Mouse (Mus musculus) gastrocnemius, adult 8-10 months (tissue): ENCODE data around the gene Srsf1. TPM values are rescaled to one million over a fixed set of nuclear protein-coding genes. Genes with fewer than 3 reads are reported as not detected.
A peak's percentile ranks its signal among the peaks of the same experiment; 100 is the strongest.

Experiments
- DNase-seq, 2 experiments: peaks; one replicate each; pipeline ENCODE4 v3.0.0; 2022; ENCODE audit warnings: low spot score in 2 of 2
- total RNA-seq, 4 experiments: library from RNA; stranded (reverse); gene quantifications; 2 replicates each; pipeline ENCODE4 v1.2.4; 2022

The Srsf1 gene
- total RNA-seq, result 10 to 100 TPM; 52.7 to 62.4 (median 59.0) TPM

DNA sequence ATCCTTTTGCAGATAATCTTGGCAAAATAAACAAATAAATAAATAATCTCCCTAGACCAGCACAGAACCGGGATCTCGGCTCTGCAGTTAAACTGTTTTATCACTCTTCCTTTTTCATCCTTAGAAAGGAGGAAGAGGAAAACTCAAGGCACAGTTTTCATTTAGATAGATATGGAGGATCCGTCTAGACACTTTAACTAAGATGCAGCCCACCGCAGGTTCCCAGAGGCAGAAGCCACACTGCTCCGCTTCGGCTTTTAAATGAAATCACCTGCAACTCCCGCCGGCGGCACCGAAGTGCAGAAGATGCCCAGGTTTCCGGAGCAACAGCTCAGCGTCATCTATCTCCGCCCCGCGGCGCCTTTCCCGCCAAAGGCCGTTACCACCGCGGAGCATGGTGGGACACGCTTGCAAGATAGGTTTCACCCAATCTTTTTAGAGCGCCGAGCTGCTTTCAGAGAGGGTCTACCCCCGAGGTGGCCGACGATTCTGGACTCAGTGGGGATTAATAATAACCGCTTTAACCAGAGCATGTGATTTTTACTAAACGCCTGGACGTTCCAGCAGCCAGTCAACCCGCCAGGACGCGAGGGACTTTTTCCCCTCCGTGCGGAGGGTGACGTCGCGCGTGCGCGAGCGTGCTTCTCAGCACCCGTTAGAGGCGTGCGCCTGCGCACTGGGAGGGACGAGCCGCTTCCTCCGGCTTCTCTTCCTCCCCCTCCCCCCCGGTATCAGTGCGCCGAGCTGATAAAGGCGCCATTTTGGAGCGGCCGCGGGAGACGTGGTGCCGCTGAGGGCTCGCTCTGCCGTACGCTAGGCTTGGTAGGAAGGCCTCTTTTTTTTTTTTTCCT lies at the start of gene Srsf1:
Gene Srsf1, plus strand, starts transcription at position 430 of the 851 bp plus-strand sequence.
- DNase-seq, result peak; percentile 95 to 97

DNA sequence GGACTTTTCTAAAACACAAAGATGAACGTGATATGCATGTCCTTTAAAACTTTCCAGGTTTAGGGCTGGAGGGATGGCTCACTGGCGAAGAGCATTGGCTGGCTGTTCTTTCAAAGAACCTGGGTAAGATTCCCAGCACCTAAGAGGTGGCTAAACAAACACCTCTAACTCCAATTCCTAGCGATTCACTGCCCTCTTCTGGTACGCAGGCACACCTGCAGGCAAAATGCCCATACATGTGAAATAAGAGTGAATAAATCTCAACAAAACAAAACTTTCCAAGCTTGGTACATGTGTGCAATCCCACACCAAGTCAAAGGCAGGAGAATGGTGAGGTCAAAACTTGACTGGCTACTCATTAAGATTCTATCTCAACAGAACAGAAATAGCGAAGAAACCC lies 47.4 kb upstream of the Srsf1 start:
- DNase-seq, result no peak

DNA sequence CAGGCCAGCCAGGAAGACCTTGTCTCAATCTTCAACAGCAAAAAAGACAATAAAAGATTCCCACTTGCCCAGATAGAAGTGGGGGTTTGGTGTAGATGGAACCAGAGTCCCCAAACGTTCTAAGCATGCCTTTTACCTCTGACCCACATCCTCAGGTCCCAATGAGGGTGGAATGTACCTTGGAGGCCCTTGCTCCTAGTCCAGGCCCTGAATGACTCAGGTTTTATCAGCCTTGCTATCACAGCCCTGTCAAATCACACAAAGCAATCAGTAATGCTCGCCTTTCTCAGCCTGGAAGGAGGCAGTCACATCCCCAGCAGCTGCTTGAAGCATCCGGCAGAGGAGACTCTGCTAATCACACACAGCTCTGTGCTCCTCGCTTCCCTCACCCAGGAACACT lies 44.4 kb upstream of the Srsf1 start:
- DNase-seq, result no peak

DNA sequence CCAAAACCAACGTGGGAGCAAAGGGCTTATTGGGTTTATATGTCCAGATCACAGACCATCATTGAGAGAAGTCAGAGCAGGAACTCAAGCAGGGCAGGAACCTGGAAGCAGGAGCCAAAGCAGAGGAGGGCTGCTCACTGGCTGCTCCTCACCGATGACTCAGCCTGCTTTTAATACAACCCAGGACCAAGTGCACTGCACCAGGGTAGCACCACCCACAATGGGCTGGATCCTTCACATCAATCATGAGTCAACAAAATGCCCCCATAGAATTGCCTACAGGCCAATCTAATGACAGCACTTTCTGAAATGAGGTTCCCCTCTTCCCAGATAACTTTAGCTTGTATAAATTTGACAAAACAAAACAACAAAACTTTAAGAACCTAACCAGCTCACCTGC lies 43.0 kb upstream of the Srsf1 start:
- DNase-seq, result no peak

DNA sequence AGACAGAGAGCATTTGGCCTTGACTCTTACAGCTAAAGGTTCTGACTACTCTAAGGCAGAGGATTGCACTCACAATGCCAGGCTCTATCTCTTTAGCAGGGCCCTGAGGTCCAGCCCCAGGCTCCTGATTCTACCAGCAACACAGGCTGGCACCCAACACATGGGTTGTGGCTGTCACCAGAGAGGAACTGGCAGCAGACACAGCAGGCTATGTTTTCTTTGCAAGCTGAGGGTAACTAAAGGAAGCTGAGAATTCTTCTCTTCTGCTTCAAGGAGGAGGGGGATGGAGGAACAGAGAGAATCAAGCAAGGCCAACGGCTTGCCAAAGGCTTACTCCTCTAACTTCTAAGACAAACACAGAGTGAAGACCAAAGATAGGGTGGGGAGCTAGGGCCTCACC lies 38.5 kb upstream of the Srsf1 start:
- no peak for DNase-seq

DNA sequence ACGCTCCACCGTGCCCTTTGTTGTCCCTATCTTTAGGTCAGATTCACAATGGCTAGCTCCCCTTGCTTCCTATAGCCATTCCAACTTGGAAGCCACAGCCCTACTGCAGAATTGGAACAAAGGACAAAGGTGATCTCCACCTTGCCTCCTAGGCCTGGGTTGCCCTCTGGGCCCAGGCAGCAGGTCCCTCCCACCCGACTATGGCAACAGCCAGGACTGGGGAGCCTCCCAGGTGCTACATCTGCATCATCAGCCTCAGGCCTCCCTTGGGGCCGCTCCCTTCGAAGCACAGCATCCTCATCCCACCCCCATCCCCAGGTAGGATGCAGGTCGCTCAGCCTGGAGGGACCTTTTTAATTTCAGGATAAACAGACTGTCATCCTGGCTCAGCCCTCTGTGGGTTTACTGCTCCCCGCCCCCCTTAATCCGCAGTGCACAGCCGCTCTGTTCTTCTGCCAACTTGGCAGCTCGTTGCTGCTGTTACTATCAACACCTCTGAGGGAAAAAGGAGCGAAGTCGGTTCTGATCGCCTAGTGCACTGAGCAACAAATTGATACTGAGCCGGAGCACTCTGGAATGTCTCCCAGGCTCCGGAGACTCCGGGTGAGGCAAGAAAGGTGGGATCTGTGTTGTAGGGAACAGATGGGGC lies 37.5 kb upstream of the Srsf1 start:
- no peak for DNase-seq

DNA sequence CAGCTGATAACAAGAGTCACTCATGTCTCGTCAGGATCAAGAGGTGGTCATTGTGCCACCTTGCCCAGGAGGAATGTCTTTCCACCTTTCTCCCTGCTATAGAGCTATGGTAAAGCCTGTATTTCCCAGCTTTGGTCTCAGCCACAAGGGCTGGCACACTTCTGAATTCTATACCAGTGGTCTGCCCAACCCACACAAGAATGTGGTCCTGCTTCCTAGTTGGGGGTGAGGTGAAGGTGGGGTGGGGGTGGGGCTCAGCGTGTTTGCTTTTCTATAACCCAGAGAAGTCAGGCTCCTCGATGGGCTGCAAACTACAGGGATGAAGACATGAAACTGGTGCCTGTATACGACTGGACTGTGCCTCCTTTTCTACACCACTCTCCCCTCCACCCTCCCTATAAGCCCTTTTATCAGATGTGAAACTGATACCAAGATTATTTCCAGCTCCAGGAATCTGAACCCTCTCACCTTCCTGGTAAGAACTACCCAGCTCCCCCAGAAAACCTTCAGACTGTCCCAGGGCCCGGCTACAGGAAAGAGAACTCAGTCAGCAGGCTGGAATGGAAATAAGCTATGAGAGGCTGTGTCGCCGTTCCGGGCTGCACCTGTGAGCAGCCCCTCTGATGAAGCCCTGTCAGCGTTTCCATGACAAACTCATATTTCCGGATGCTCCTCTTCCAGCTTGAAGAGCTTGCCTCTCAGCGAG lies 35.8 kb upstream of the Srsf1 start:
- DNase-seq, result no peak

DNA sequence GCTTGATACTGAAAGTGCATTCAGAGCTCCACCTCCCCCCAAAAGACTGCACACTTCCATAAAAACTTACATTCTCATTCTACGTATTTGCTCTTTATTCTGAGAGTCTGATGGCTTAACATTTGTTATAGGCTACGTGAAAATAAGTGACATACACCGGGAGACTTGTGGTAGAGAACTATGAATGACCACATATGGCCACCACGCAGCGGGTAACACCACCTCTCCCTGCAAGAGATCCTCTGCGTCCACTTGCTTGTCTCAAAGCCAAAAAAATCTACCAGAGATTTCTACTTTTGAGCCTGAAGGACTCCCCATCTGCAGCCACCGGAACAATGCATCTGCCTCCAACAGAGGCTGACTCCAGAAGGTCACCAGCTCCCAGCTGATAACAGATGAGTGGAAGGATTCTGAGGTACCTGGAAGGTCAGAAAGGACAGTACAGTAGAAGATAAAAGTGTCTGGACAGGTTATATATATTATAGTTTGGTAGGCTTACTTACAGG lies 35.2 kb upstream of the Srsf1 start:
- no peak for DNase-seq

DNA sequence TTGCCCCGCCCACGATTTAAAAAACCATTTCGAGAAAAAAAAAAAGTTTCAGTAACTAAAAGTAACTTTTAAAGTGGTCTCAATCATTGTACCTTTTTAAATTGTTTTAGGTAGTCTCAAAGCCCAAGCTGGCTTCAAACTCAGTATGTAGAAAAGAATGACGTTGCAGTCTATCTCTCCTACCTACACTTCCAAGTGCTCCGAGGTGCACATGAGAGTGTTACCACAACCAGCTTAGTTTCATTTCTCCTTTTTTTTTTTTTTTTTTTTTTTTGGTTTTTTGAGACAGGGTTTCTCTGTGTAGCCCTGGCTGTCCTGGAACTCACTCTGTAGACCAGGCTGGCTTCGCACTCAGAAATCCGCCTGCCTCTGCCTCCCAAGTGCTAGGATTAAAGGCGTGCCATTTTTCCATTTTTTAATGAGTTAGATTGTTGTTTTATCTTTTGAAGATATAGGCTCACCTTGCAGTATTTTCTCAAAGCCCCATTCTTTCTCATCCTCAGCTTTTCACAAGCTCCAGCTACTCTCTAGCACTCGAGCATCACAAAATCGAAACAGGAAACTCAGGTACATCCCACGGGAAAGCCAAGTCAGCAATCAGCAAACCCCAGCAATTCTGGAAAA lies 34.4 kb upstream of the Srsf1 start:
- DNase-seq, result no peak

DNA sequence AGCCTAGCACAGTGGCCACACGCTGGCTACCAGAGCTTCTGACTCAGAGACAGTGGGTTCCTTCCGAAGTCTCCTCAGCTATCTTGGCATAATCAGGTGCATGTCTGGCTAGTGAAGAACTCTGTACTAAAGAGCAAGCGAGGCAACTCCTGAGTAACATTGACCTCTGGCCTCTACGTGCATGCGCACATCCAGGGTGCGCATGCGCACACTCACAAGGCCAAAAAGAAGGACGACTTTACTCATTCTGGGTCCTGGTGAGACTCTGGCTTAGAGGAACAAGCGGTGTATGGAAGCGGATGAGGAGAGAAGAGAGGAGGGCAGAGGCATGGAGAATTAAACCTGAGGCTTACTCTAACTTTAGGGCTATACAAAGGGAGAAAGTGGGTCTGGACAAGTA lies 33.5 kb upstream of the Srsf1 start:
- DNase-seq, result no peak

DNA sequence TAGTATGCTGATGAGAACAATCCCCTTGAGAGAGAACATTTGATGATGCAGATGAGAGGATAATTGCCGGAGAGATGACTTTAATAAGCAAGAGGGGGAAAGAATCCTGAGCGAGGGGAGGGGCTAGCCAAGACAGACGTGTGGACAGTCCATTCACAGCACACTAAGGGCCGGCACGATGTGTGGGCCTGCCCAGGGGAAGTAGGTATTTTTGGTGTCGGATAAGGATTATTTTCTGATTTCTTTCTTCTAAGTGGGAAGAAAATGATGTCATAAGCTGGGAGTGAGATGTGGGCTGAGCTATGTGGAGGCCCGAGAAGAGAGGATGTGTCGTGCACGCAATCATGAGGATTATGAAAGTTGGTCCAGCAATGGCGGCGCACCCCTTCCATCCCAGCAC lies 32.0 kb upstream of the Srsf1 start:
- no peak for DNase-seq

DNA sequence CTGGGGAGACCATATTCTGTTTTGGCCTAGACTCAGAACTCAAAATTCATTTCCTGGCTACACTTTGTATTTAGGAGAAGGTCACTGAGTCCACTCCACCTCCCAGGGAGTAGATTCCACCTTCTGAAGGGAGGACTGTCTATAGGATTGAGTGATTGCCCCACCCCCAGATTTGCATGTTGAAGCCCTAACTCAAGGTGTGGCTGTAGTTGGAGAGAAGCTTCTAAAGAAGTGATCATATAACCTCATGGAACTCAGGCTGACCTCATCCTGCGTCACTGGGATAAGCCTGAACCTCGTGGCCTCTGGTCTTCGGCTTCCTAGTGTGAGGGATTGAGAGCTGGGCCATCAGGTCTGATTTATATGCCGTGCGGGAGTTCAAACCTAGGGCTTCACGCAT lies 31.4 kb upstream of the Srsf1 start:
- DNase-seq, result no peak

DNA sequence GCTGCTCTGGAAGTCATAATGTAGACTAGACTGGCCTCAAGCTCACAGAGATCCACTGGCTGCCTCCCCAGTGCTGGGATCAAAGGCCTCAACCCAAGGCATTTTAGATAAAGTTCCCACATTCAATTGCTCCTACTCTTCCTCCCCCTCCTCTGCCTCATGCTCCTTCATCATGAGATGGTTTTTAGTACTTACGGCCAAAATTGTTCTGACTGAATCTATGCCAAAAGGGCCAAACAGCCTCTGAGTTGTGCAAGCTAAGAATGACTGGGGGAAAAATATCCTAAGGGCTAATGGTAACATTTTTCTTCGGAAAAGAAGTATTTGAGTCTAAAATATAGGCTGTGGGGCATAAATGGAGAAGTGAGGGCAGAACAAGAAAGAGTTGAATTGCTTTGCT lies 23.2 kb upstream of the Srsf1 start:
- no peak for DNase-seq

DNA sequence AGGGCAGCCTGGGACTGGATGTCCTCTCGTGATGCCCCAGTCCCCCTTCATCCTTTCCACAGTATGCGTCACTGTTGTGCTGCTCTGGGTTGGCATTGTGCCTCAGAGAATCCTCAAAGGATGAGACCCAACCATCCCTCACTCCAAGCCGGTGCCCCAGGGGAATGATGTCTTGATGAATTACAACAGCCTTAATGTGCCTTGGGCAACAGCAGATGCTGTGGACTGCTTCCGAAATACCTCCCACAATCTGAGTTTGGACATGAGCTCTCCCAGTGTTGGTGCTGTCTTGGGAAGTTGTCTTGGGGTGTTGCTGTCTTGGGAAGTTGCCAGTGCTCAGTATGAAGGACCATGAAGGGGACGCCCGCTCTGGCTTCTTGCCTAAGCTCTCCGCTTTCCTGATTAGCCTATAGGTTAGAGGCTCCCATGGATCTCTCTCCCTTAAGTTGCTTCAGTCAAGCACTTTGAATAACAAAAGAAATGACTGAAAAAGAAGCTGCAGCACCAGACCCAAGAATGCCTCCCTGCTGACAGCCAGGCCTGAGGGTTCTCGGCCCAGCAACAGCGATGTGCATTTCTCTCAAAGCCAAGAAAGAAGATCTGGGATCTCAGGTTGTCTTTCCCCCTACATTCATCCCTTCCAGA lies 19.7 kb upstream of the Srsf1 start:
- no peak for DNase-seq

DNA sequence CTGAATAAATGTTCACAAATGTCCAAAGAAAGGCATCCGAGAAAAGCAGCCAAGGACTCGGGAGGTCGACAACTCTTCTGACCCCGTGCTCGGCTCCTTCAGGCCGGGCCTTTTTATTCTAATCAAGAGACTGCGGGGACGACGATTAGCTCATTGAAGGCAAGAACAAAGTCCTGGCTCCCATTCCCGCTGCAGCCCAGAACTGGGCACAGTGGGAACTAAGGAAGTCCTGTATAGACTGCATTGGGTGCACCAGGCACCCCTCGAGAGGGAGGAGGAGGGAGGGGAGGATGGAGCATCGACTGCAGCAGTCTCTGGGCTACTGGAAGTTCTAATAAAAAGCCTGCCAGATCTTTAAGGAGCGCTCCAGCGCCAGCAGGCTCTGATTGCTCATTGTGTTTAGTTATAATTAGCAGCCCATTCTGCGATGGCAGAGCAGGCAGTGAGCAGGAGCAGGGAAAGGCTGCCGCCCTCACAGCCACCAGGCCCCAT lies 18.9 kb upstream of the Srsf1 start:
- DNase-seq, result no peak

DNA sequence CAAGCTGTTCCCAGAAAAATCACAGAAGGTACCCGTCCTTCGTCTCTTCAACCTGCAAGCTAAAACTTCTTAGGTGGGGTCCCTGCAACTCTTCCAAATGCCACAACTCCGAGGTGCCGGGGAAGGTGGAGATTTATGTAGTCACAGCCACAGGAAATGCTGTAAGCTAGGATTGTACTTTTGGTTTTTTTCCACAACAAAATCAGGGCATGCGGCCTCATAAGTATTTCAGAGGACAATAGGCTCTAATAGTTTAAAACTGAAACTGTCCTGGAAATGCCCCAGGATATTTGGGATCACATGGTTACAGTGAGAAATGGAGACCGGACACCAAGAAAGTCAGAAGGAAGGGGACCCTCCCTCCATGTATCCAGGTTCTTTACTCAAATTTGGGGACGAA lies 17.0 kb upstream of the Srsf1 start:
- no peak for DNase-seq

DNA sequence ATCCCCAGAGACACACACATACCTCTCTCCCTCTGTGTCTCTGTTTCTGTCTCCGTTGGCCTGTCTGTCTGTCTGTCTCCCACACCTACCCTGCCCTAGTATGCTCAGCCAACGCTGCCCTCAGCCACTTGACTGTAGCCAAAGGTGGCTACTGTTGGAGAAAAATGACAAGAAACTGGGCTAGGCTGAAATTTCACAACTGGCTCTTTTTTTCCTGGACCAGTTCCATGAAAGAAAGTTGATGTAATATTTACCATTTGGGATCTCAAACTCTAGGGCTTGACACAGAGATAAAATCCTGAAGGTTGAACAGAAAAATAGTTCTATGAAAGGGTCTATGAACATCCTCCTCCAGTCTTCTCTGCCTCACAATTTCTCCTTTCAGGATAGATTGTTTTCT lies 16.3 kb upstream of the Srsf1 start:
- no peak for DNase-seq

DNA sequence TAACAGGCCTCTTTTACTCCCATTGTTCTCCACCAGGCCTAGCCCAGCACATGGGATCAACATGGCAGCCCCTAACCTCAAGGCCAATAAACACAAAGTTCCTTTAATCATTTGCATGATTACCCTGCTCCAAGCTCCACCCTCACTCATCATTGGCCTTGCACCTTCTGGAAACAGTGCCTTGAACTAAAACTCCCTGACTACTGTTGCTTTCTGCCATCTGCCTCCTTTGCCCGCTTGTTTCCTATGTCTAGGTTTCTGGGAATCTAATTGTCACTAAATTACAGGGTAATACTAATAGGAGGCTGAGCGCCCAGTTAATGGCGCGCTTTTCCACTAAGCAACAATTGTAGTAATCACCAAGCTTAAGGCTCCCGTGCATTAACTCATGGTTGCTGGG lies 15.4 kb upstream of the Srsf1 start:
- DNase-seq, result no peak

DNA sequence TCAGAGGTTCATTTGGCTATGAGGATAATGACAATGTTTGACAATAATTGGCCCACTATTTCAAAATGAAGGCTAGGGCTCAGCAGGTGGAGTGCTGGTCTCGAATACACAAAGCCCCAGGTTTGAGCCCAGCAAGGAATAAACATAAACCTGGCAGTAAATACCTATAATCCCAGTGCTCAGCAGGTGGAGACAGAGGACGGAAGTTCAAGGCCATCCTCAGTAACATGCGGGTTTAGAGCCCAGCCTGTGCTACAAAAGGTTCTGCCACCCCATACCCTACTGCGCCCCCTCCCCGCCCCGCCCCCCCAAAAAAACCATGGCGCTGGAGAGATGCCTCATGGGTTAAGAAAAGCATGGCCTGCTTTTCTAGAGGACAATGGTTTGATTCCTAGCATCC lies 11.2 kb upstream of the Srsf1 start:
- no peak for DNase-seq

DNA sequence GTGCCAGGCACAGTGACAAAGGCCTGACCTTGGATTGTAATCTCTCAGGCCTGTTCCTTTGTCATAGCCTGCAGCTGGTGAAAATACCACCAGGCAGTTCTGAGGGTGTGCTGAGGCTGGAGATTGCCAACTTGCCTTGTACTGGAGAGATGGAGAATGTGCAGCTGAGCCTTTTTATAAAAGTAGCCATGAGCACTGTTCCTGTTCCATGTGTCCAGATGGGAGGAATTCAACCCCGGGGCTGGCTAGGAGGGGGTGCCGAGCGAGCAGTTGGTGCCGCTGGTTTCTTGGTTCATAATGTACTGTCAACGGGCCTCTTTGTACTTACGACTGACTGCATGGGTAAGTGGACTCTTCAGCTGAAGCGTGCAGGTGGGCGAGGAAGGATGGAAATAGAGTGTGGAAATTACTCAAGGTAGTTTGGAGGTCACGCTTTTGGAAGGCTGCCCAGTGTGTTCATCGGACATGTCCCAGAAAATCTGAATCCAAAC lies 10.4 kb upstream of the Srsf1 start:
- no peak for DNase-seq

DNA sequence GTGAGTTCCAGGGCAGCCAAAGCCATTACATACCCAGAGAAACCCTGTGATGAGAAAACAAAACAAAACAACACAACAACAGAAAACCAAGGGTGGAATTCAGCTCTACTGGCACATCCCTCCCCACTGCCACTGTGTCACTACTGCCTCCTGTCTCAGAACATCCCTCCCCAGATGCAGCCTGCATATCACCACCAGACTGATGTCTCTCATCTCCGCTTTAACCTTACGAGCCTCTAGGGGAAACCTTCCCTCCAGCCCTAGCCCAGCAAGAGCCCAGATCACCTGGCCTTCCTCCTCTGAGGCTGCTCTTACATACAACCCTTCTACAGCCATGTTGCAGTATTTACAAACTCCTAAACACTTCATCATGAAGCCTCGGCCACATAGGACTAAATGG lies 9.8 kb upstream of the Srsf1 start:
- DNase-seq, result no peak
